Mouse (Mus musculus) thymus, adult 2 months (tissue): ENCODE results near the gene Zfp541. TPM values are rescaled to one million over a fixed set of nuclear protein-coding genes. Genes with fewer than 3 reads are reported as not detected.

Experiments used
- DNase-seq: peaks from one replicate; pipeline ENCODE4 v3.0.0; 2021
- H3K27ac ChIP-seq: fragments of 200-500 bp; 2 replicates; pipeline ENCODE4 v1.5.1; 2012; ENCODE audit warnings: low read length, control low read depth; ENCODE audit not compliant: control insufficient read depth, insufficient read depth
- H3K27me3 ChIP-seq: fragments of 200-500 bp; 2 replicates; pipeline ENCODE4 v1.6.1; 2012; ENCODE audit warnings: mild to moderate bottlenecking, low read length, moderate library complexity, mixed read lengths; ENCODE audit not compliant: control insufficient read depth, insufficient read depth
- H3K36me3 ChIP-seq: fragments of 200-500 bp; 2 replicates; pipeline ENCODE4 v1.6.1; 2012; ENCODE audit warnings: mild to moderate bottlenecking, low read length, moderate library complexity; ENCODE audit not compliant: control insufficient read depth, insufficient read depth
- H3K4me1 ChIP-seq: fragments of 200-500 bp; replicated peaks from 2 replicates; pipeline ENCODE4 v1.6.1; 2012; ENCODE audit warnings: low read length; ENCODE audit not compliant: control insufficient read depth, insufficient read depth
- H3K4me3 ChIP-seq: fragments of 200-500 bp; 2 replicates; pipeline ENCODE4 v1.5.1; 2012; ENCODE audit warnings: mild to moderate bottlenecking, low read length, control low read depth, moderate library complexity; ENCODE audit not compliant: control insufficient read depth, insufficient read depth
- CTCF ChIP-seq: fragments of 200-500 bp; IDR thresholded peaks from 2 replicates; pipeline ENCODE4 v1.5.1; 2012; ENCODE audit warnings: mild to moderate bottlenecking, control low read depth, low read length, moderate library complexity, borderline replicate concordance; ENCODE audit not compliant: control insufficient read depth, poor library complexity, insufficient read depth; ENCODE audit errors: extremely low read depth
- POLR2A ChIP-seq: fragments of 200-500 bp; IDR thresholded peaks from 2 replicates; pipeline ENCODE4 v1.6.1; 2012; ENCODE audit warnings: mild to moderate bottlenecking, low read length, control low read depth, moderate library complexity; ENCODE audit not compliant: control insufficient read depth, poor library complexity, insufficient read depth; ENCODE audit errors: extremely low read depth
- WGBS: fragments of 180-500 bp; shearing (Covaris S2); methylation state at CpG from one replicate; pipeline ENCODE4 v1.1.7; 2018; 5-methylcytosine and 5-hydroxymethylcytosine counted together
- polyA plus RNA-seq: library from polyadenylated mRNA; depleted of rRNA; stranded (reverse); fragments of >200 nt; gene quantifications from 2 replicates; pipeline ENCODE4 v1.2.3, GENCODE M21; 2012

Zfp541 gene
- polyA plus RNA-seq, 1 experiment: 0.11 TPM

- Histone ChIP-seq H3K27ac (0 out of 2 replicates have a peak within 1 kb of the TSS, but pooled peaks have one; percentile 20), H3K4me3 (peak within 1 kb of the TSS; percentile 70), H3K27me3 (no peaks in the 10 kb centered on the region), H3K4me1 (peaks cover 11% of the 10 kb centered on the region), H3K36me3 (no peaks in the 10 kb centered on the region)
- under 1% methylated on average over 67 of the region's 68 CpGs for WGBS
- DNase-seq: peak; percentile 97
- TF ChIP-seq CTCF (peak; percentile 16; the same call in 1 of the 2 replicates), POLR2A (peak; percentile 87)
These were observed 36.7 kb downstream of the Zfp541 start, which contains the start of gene Napa for GRCm38 (mm10) chr7:16098021-16099017. Napa (plus strand) TSS chr7:16098458.

- Histone ChIP-seq H3K4me1 (peaks cover 11% of the 10 kb centered on the region), H3K27ac (no peak overlapping the region)
- TF ChIP-seq POLR2A (no peak), CTCF (no peak)
These were observed 38.3 kb downstream of the Zfp541 start for GRCm38 (mm10) chr7:16099901-16100300.

GRCm38 (mm10) chr7:16101081-16101480 lies 39.5 kb downstream of the Zfp541 start:
- Histone ChIP-seq H3K36me3 (no peaks in the 10 kb centered on the region), H3K4me1 (peaks cover 11% of the 10 kb centered on the region), H3K4me3 (no peak overlapping the region), H3K27ac (no peak overlapping the region), H3K27me3 (no peaks in the 10 kb centered on the region)
- DNase-seq: no peak
- TF ChIP-seq CTCF (no peak), POLR2A (no peak)
- 86% methylated on average over 7 of the region's 7 CpGs for WGBS

More at GRCm38 (mm10) chr7:16099901-16100300, 38.3 kb downstream of the Zfp541 start:
- no peak for DNase-seq
- no peak overlapping the region for H3K4me3 ChIP-seq
- H3K27me3 ChIP-seq: no peaks in the 10 kb centered on the region
- H3K36me3 ChIP-seq: no peaks in the 10 kb centered on the region
- WGBS: 92% methylated on average over 4 of the region's 4 CpGs

GRCm38 (mm10) chr7:16101726-16102475 lies 40.3 kb downstream of the Zfp541 start:
- peaks cover 11% of the 10 kb centered on the region for H3K4me1 ChIP-seq

GRCm38 (mm10) chr7:16102686-16103226 lies 41.1 kb downstream of the Zfp541 start:
- no peak overlapping the region for H3K4me3 ChIP-seq
- no peak for TF ChIP-seq POLR2A
- no peak for TF ChIP-seq CTCF
- WGBS: 91% methylated on average over 5 of the region's 5 CpGs

More at GRCm38 (mm10) chr7:16101726-16102475, 40.3 kb downstream of the Zfp541 start:
- Histone ChIP-seq H3K4me3 (no peak overlapping the region), H3K27ac (no peak overlapping the region), H3K36me3 (no peaks in the 10 kb centered on the region), H3K27me3 (no peaks in the 10 kb centered on the region)
- no peak for DNase-seq
- 92% methylated on average over 15 of the region's 15 CpGs for WGBS
- TF ChIP-seq CTCF: no peak

GRCm38 (mm10) chr7:16103760-16104159 lies 42.1 kb downstream of the Zfp541 start:
- Histone ChIP-seq H3K27me3 (no peaks in the 10 kb centered on the region), H3K36me3 (peaks cover 10% of the 10 kb centered on the region), H3K4me1 (peaks cover 9% of the 10 kb centered on the region), H3K27ac (no peak overlapping the region), H3K4me3 (no peak overlapping the region)
- 90% methylated on average over 6 of the region's 6 CpGs for WGBS
- no peak for DNase-seq
- TF ChIP-seq CTCF: no peak
- TF ChIP-seq POLR2A: no peak

More at GRCm38 (mm10) chr7:16102686-16103226, 41.1 kb downstream of the Zfp541 start:
- Histone ChIP-seq H3K4me1 (peaks cover 9% of the 10 kb centered on the region), H3K27ac (no peak overlapping the region), H3K36me3 (peaks cover under 1% of the 10 kb centered on the region), H3K27me3 (no peaks in the 10 kb centered on the region)
- no peak for DNase-seq
